Mouse (Mus musculus): Measurements from ENCODE around the gene Eva1b.

Eva1b gene

DNA sequence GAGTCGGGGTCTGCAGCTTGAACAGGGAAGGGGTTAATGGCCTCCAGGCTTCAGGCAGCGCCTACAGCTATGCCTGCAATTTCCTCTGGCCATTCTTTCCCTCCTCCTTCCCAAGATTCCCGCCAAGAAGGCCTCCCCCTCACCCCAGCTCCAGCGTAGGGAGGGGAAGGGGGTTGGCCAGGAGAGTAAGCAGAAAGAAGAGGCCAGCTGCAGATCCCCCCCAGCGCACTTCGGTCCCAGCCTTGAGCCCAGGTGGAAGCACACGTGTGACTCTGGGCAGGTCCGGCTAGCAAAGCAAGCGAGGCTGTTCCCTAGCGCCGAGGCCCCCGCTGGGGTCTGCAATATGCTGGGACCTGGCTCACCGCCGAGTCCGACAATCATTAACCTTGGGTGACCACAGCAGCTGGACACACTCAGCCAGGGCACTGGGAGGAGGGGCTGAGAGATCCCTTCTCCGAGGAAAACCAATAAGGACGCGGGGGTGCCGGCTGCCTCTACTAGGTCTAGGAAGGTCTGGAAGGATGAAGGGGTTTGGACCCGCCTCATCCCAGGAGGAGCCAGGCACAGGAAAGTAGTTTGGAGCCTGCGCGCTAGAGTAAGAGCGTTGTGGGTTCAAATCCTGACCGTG, at the start of gene Eva1b:
TSS of gene Eva1b (plus strand) at position 212 of the 628 bp plus-strand sequence.
- DNase-seq (ENCODE audit: low read depth, low spot score) = no peak

DNA sequence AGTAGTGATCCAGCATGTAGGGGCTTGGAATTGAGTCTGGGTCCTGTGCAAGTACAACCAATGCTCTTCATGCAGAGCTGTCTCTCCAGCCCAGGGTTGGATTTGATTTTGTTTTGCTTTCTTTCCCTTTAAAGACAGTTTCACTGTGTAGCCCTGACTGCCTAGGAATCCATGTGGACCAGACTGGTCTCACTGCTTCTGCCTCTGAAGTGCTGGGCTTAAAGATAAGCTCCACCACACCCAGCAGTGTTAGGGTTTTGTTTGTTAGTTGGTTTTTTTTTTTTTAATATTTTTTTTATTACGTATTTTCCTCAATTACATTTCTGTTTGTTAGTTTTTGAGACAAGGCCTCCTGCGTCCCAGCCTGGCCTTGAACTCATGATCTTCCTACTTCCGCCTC, 48.2 kb upstream of the Eva1b start:
- no peak for DNase-seq (ENCODE audit: low read depth, low spot score)

DNA sequence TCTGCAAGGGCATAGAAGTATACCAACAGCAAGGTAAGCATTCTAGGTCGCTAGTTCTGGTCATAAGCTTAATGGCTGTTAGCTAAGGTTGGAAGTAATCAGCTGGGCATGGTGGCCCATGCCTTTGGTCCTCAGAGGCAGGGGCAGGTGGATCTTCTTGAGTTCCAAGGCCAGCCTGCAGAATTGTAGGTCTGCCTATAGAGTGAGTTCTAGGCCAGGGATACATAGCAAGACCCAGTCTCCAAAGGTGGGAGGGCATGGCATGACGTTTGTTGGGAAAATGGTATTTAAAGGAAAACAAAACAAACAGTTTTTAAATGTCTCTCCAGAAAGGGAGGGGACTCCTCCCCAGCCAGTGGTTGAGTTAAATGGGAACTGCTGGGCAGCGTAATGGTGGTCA, 46.8 kb upstream of the Eva1b start:
- DNase-seq (ENCODE audit: low read depth, low spot score) = no peak

GRCm38 (mm10) chr4:126102061-126102841, 45.3 kb upstream of the Eva1b start:
- DNase-seq (ENCODE audit: low read depth, low spot score) = no peak

- DNase-seq (ENCODE audit: low read depth, low spot score) = peak; percentile 80
Observed at GRCm38 (mm10) chr4:126103057-126103581, 44.4 kb upstream of the Eva1b start.

GRCm38 (mm10) chr4:126103590-126104068, 43.9 kb upstream of the Eva1b start, which contains the start of gene Stk40:
TSS of gene Stk40 (plus strand) at chr4:126103957.
- DNase-seq (ENCODE audit: low read depth, low spot score) = peak; percentile 99

DNA sequence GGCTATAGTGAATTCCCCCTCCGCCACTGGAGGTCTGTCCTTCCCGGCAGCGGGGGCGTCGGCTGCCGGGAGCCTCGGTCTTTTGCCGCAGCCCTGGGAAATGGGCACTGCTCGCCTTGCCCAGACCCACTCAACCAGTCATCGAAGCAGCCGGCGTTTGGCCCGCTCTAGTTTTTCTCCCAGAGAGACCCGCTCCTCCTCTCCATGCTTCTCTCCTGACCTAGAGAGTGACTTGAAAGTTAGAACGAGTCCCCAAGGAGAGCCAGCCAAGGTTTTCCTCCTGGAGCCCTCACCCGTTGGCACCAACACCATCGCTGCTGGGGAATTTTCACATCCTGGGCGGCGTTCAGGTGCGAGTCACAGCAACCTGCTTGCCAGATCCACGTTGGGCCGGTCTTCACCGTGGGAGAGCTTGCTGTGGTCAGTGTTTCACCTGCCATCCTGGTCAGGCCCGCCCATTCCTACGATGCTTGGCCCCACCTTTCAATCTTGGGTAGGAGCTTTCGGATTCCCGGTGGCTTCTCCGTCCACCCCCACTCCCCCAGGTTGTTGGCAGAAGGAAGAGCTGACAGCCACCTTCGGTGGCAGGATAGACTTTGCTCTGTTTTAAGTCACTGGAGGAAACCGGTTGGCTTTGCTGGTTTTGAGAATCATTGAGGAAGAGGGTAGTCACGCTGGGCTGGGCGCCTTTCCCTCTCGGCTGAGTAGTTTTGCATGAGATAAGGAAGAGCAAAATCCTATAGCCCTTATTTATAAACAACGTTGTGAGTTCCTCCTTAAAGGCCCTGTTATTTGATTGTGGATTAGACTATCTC, 43.1 kb upstream of the Eva1b start:
- DNase-seq (ENCODE audit: low read depth, low spot score) = peak; percentile 42

GRCm38 (mm10) chr4:126105131-126105783, 42.3 kb upstream of the Eva1b start:
- DNase-seq (ENCODE audit: low read depth, low spot score) = no peak

DNA sequence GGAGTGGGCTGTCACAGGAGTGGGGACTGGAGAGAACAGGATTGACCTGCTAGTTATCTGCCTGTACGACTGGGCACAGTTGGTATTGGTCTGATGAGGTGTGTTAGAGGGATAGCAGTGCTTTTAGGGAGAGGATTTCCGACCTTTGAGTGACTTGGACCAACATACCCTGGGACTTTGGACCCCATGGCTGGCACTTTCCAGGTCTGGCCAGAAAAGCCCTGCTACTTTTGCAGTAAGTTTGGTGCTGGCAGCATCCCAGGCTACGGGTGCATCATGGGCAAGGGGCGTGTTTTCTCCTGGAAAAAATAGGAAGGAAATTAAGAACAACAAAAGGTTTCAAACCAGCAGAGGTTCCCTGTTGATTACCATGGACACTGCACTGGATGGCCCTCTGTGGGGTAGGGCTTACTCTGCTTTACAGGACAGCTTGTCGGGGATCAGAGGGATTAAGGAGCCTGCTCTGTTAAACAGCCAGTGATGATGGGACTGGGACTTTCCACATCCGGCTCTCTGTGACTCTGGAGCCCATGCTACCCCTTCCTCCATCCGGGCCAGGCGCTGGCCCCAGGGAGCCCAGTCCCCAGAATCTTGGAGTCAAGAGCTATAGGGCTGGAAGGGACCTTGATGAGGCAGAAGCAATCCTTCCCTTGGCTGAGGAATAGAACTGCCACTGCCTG, 39.3 kb upstream of the Eva1b start:
- no peak for DNase-seq (ENCODE audit: low read depth, low spot score)

DNA sequence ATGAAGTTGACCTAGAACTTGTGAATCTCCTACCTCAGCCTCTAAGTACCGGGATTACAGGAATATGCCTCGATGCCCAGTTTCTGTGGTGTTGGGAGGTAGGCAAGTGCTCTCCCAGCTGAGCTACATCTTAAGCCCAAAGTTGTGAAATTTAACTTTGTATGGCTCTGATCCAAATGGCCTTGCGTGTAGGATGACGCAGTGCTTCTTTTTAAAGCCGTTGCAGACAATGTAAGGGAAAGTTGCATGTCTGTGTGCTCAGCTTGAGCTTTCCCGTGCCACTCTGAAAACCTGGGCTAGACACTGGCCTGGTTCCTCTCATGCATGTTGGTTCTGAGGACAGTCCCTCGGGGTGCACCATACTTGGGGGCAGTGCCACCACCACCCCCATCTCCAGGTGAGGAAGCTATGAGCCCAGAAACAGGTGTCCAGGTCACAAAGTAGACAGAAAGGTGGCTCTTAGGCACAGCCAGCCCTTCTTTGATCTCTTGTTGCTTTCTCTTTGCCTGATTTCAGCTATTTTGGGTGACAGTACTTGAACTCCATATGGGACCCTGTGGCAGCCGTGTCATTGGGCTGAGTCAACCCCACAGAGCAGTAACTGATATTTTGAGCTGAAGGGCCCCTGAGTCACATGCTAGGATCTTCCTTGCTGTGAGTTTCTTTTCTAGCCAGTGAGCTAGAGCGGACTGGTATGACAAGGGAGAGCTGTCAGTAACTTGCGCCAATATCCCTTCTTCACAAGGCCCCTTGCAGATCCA, 37.8 kb upstream of the Eva1b start:
- DNase-seq (ENCODE audit: low read depth, low spot score) = peak; percentile 58

- peak; percentile 90 for DNase-seq (ENCODE audit: low read depth, low spot score)
Observed at GRCm38 (mm10) chr4:126110374-126111152, 37.0 kb upstream of the Eva1b start.

DNA sequence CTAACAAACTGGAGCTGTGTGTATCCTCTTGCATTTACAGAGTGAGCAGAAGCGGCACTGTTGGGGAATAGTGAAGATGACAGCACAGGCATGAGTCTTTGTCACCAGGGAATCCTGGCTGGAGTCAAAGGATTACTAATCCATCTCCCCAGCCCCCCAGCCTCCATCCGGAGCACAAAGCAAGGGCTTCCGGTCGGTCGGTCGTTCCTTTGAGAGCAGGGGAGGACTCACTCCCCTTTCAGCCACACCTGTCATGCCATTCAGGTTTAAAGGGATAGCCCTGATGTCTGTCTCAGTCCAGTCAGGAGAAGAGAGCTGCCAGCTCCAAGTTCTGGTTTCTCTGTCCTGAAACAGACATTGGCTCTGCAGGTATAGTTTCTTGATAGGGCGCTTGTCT, 36.4 kb upstream of the Eva1b start:
- no peak for DNase-seq (ENCODE audit: low read depth, low spot score)

- DNase-seq (ENCODE audit: low read depth, low spot score) = no peak
Observed at GRCm38 (mm10) chr4:126113243-126113642, 34.3 kb upstream of the Eva1b start.

- DNase-seq (ENCODE audit: low read depth, low spot score) = peak; percentile 88
Observed at GRCm38 (mm10) chr4:126113943-126114342, 33.6 kb upstream of the Eva1b start.

DNA sequence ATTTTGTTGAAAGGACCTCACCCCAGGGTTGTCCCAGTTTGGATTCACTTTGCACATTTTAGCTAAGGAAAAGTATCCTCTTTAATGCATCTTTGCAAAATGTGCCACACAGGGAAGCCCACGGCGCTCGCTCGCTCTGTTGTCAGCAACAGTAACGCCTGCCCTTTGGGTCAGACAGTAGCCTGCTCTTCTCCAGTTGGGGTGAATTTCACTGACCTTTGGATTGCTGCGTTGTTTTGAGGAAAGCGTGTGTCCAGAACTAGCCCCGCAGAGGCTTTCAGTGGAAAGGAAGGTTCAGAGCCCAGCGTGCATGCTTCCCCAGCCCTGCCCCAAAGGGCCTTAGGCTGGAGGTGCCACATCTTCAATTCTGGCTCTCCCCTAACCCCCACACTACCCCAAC, 32.1 kb upstream of the Eva1b start:
- no peak for DNase-seq (ENCODE audit: low read depth, low spot score)

GRCm38 (mm10) chr4:126115871-126116521, 31.5 kb upstream of the Eva1b start:
- DNase-seq (ENCODE audit: low read depth, low spot score) = no peak

GRCm38 (mm10) chr4:126117116-126117515, 30.4 kb upstream of the Eva1b start:
- no peak for DNase-seq (ENCODE audit: low read depth, low spot score)

- no peak for DNase-seq (ENCODE audit: low read depth, low spot score)
Observed at GRCm38 (mm10) chr4:126118651-126119050, 28.9 kb upstream of the Eva1b start.

DNA sequence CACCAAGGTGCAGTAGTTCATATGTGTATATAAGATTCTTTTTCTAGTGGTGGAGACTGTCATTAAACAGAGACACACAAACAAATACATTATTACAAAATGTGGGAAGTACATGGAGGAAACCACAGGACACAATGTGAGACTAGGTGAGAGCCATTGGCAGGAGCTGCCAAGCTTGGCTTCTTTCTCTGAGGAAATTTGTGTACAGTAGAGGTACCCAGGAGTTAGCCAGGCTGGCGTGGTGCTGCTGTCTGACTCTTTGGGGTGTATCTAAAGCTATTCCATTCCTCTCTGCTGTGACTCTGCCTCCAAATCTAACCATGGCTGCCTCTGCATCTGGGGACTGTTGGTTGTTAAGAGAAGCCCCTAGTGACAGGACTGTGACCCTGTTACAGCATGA, 28.5 kb upstream of the Eva1b start:
- DNase-seq (ENCODE audit: low read depth, low spot score) = no peak

Measured in CD4-positive, CD25-positive, alpha-beta regulatory T cell, adult 2 months (primary cell).